Mouse (Mus musculus): ENCODE data around the gene Gmds. TPM values are rescaled to one million over a fixed set of nuclear protein-coding genes. Genes with fewer than 3 reads are reported as not detected.

Gene Gmds
- polyA plus RNA-seq, 1 experiment = 10.6 TPM

GRCm38 (mm10) chr13:31808116-31808803 is 530.3 kb downstream of the Gmds start:
- Histone ChIP-seq H3K9me3 (replicated peaks; ENCODE audit: control insufficient read depth, insufficient read depth, low read length, poor library complexity, severe bottlenecking) (no peaks in the 10 kb centered on the region), H3K27ac (ENCODE audit: insufficient read depth, low read length) (no peak overlapping the region)

GRCm38 (mm10) chr13:31807736-31808115 is 530.8 kb downstream of the Gmds start:
- TF ChIP-seq EP300 (IDR thresholded peaks at IDR 0.05; ENCODE audit: insufficient read depth, low read depth, low read length) (no peak), POLR2A (IDR thresholded peaks at IDR 0.05; ENCODE audit: insufficient read depth, low read length) (no peak), CTCF (IDR thresholded peaks at IDR 0.05; ENCODE audit: low read depth, low read length) (no peak)
- Histone ChIP-seq H3K4me3 (ENCODE audit: low read depth, low read length) (peak overlapping the region; percentile 62), H3K27ac (ENCODE audit: insufficient read depth, low read length) (no peak overlapping the region), H3K9me3 (replicated peaks; ENCODE audit: control insufficient read depth, insufficient read depth, low read length, poor library complexity, severe bottlenecking) (no peaks in the 10 kb centered on the region), H3K4me1 (ENCODE audit: control insufficient read depth, insufficient read depth, low read length) (no peaks in the 10 kb centered on the region), H3K9ac (ENCODE audit: low read depth, poor library complexity, severe bottlenecking) (peak overlapping the region; percentile 73), H3K36me3 (ENCODE audit: control insufficient read depth, insufficient read depth, low read length, poor library complexity, severe bottlenecking) (no peaks in the 10 kb centered on the region), H3K27me3 (ENCODE audit: control insufficient read depth, insufficient read depth, low read length, poor library complexity, severe bottlenecking) (peaks cover 41% of the 10 kb centered on the region)

More at GRCm38 (mm10) chr13:31808116-31808803, 530.3 kb downstream of the Gmds start:
- Histone ChIP-seq H3K27me3 (ENCODE audit: control insufficient read depth, insufficient read depth, low read length, poor library complexity, severe bottlenecking) (peaks cover 42% of the 10 kb centered on the region), H3K4me1 (ENCODE audit: control insufficient read depth, insufficient read depth, low read length) (no peaks in the 10 kb centered on the region), H3K36me3 (ENCODE audit: control insufficient read depth, insufficient read depth, low read length, poor library complexity, severe bottlenecking) (no peaks in the 10 kb centered on the region), H3K9ac (ENCODE audit: low read depth, poor library complexity, severe bottlenecking) (peak overlapping the region; percentile 73; the same call in 1 of the 2 replicates), H3K4me3 (ENCODE audit: low read depth, low read length) (peak overlapping the region; percentile 62)
- no peak for TF ChIP-seq CTCF (IDR thresholded peaks at IDR 0.05; ENCODE audit: low read depth, low read length)
- TF ChIP-seq POLR2A (IDR thresholded peaks at IDR 0.05; ENCODE audit: insufficient read depth, low read length) = no peak
- no peak for TF ChIP-seq EP300 (IDR thresholded peaks at IDR 0.05; ENCODE audit: insufficient read depth, low read depth, low read length)

- peaks cover 40% of the 10 kb centered on the region for H3K27me3 ChIP-seq (ENCODE audit: control insufficient read depth, insufficient read depth, low read length, poor library complexity, severe bottlenecking)
- no peaks in the 10 kb centered on the region for H3K36me3 ChIP-seq (ENCODE audit: control insufficient read depth, insufficient read depth, low read length, poor library complexity, severe bottlenecking)
- H3K4me1 ChIP-seq (ENCODE audit: control insufficient read depth, insufficient read depth, low read length) = no peaks in the 10 kb centered on the region
- H3K9me3 ChIP-seq (replicated peaks; ENCODE audit: control insufficient read depth, insufficient read depth, low read length, poor library complexity, severe bottlenecking) = no peaks in the 10 kb centered on the region
- no peak overlapping the region for H3K27ac ChIP-seq (ENCODE audit: insufficient read depth, low read length)
- H3K9ac ChIP-seq (ENCODE audit: low read depth, poor library complexity, severe bottlenecking) = peak overlapping the region; percentile 73
- no peak for TF ChIP-seq CTCF (IDR thresholded peaks at IDR 0.05; ENCODE audit: low read depth, low read length)
- no peak for TF ChIP-seq EP300 (IDR thresholded peaks at IDR 0.05; ENCODE audit: insufficient read depth, low read depth, low read length)
- no peak for TF ChIP-seq POLR2A (IDR thresholded peaks at IDR 0.05; ENCODE audit: insufficient read depth, low read length)
- peak overlapping the region; percentile 62 for H3K4me3 ChIP-seq (ENCODE audit: low read depth, low read length)
Measured at GRCm38 (mm10) chr13:31806890-31807735, 531.4 kb downstream of the Gmds start.

GRCm38 (mm10) chr13:31806428-31806832 is 532.1 kb downstream of the Gmds start, which contains the start of gene Foxc1:
TSS of gene Foxc1 (plus strand) at chr13:31806633.
- Histone ChIP-seq H3K27me3 (ENCODE audit: control insufficient read depth, insufficient read depth, low read length, poor library complexity, severe bottlenecking) (peaks cover 42% of the 10 kb centered on the region), H3K4me3 (ENCODE audit: low read depth, low read length) (peak within 1 kb of the TSS; percentile 62), H3K36me3 (ENCODE audit: control insufficient read depth, insufficient read depth, low read length, poor library complexity, severe bottlenecking) (no peaks in the 10 kb centered on the region), H3K27ac (ENCODE audit: insufficient read depth, low read length) (no peak within 1 kb of the TSS), H3K9ac (ENCODE audit: low read depth, poor library complexity, severe bottlenecking) (peak within 1 kb of the TSS; percentile 73), H3K9me3 (replicated peaks; ENCODE audit: control insufficient read depth, insufficient read depth, low read length, poor library complexity, severe bottlenecking) (no peaks in the 10 kb centered on the region), H3K4me1 (ENCODE audit: control insufficient read depth, insufficient read depth, low read length) (no peaks in the 10 kb centered on the region)
- TF ChIP-seq POLR2A (IDR thresholded peaks at IDR 0.05; ENCODE audit: insufficient read depth, low read length) (no peak), CTCF (IDR thresholded peaks at IDR 0.05; ENCODE audit: low read depth, low read length) (no peak), EP300 (IDR thresholded peaks at IDR 0.05; ENCODE audit: insufficient read depth, low read depth, low read length) (no peak)

- Histone ChIP-seq H3K27me3 (ENCODE audit: control insufficient read depth, insufficient read depth, low read length, poor library complexity, severe bottlenecking) (peaks cover 38% of the 10 kb centered on the region), H3K4me3 (ENCODE audit: low read depth, low read length) (peak overlapping the region; percentile 36), H3K9me3 (replicated peaks; ENCODE audit: control insufficient read depth, insufficient read depth, low read length, poor library complexity, severe bottlenecking) (no peaks in the 10 kb centered on the region), H3K27ac (ENCODE audit: insufficient read depth, low read length) (no peak overlapping the region), H3K4me1 (ENCODE audit: control insufficient read depth, insufficient read depth, low read length) (no peaks in the 10 kb centered on the region), H3K9ac (ENCODE audit: low read depth, poor library complexity, severe bottlenecking) (peak overlapping the region; percentile 73), H3K36me3 (ENCODE audit: control insufficient read depth, insufficient read depth, low read length, poor library complexity, severe bottlenecking) (no peaks in the 10 kb centered on the region)
- TF ChIP-seq EP300 (IDR thresholded peaks at IDR 0.05; ENCODE audit: insufficient read depth, low read depth, low read length) = no peak
- no peak for TF ChIP-seq CTCF (IDR thresholded peaks at IDR 0.05; ENCODE audit: low read depth, low read length)
- no peak for TF ChIP-seq POLR2A (IDR thresholded peaks at IDR 0.05; ENCODE audit: insufficient read depth, low read length)
Measured at GRCm38 (mm10) chr13:31805831-31806427, 532.6 kb downstream of the Gmds start.

Measured in ES-Bruce4 (cell line).